Mouse (Mus musculus): ENCODE data around the gene Havcr2. TPM values are rescaled to one million over a fixed set of nuclear protein-coding genes. Genes with fewer than 3 reads are reported as not detected.

Havcr2 gene
- polyA plus RNA-seq, 1 experiment from 2014 or later = 0.07 TPM

GRCm38 (mm10) chr11:46530149-46530548 lies 75.4 kb downstream of the Havcr2 start:
- no peak for ATAC-seq (ENCODE audit: extremely low read depth, insufficient number of reproducible peaks, low FRiP score, low TSS enrichment)
- Histone ChIP-seq H3K9ac (no peak overlapping the region), H3K4me3 (no peak overlapping the region), H3K9me3 (no peaks in the 10 kb centered on the region), H3K36me3 (no peaks in the 10 kb centered on the region), H3K27ac (replicated peaks) (no peak overlapping the region), H3K27me3 (replicated peaks) (no peaks in the 10 kb centered on the region), H3K4me1 (no peaks in the 10 kb centered on the region), H3K4me2 (no peak overlapping the region)
- 76% methylated on average over 4 of the region's 4 CpGs for WGBS

Other genes starting within 250 kb of the Havcr2 start
- 0.06 and 0.09 TPM in 2 replicates for gene Fndc9, start 219.4 kb upstream of the Havcr2 start, polyA plus RNA-seq (2015; fragmentation: Nextera tagmentation; extraction: Ambion mirVana)
- gene Cyfip2, start 142.1 kb upstream of the Havcr2 start, polyA plus RNA-seq (2015; fragmentation: Nextera tagmentation; extraction: Ambion mirVana) = 5.3 and 5.4 TPM in 2 replicates
- not detected in 2 replicates for gene Itk, start 65.4 kb upstream of the Havcr2 start, polyA plus RNA-seq (2015; fragmentation: Nextera tagmentation; extraction: Ambion mirVana)
- gene Fam71b, start 58.4 kb upstream of the Havcr2 start, polyA plus RNA-seq (2015; fragmentation: Nextera tagmentation; extraction: Ambion mirVana) = not detected in 2 replicates
- gene Med7, start 18.0 kb upstream of the Havcr2 start, polyA plus RNA-seq (2015; fragmentation: Nextera tagmentation; extraction: Ambion mirVana) = 47.5 and 53.2 TPM in 2 replicates
- gene Gm12169, start 69.3 kb downstream of the Havcr2 start, polyA plus RNA-seq (2015; fragmentation: Nextera tagmentation; extraction: Ambion mirVana) = not detected in 2 replicates
- 0.23 and 0.28 TPM in 2 replicates for gene BC053393, start 116.6 kb downstream of the Havcr2 start, polyA plus RNA-seq (2015; fragmentation: Nextera tagmentation; extraction: Ambion mirVana)
- gene Dppa1, start 174.3 kb downstream of the Havcr2 start, polyA plus RNA-seq (2015; fragmentation: Nextera tagmentation; extraction: Ambion mirVana) = not detected in 2 replicates